Mouse (Mus musculus) CH12.LX (cell line): ENCODE results near the gene Gm10408. TPM values are rescaled to one million over a fixed set of nuclear protein-coding genes. Genes with fewer than 3 reads are reported as not detected.
"Not testable (repeated sequence)": the region's sequence is repeated elsewhere in the genome, so short reads cannot be mapped to it uniquely, and the experiment has no call there.

Experiments
- DNase-seq: peaks from one replicate; pipeline ENCODE4 v3.0.0-alpha.2; 2013; ENCODE audit errors: extremely low read depth
- H3K27ac ChIP-seq: 2 replicates; pipeline ENCODE4 v1.5.1; 2012; ENCODE audit warnings: low read depth, mild to moderate bottlenecking, control low read depth, moderate library complexity; ENCODE audit not compliant: insufficient read depth
- H3K27me3 ChIP-seq: replicated peaks from 2 replicates; pipeline ENCODE3; 2012; ENCODE audit warnings: inconsistent platforms
- H3K36me3 ChIP-seq, 2 experiments: replicated peaks in 1 of 2; 2 replicates each; pipeline versions ENCODE3 to v1.6.1; 2012; ENCODE audit warnings: inconsistent platforms in 1 of 2, low read length in 1 of 2, mild to moderate bottlenecking in 1 of 2, mixed read lengths in 1 of 2, moderate library complexity in 1 of 2; ENCODE audit not compliant: control insufficient read depth in 1 of 2, insufficient read depth in 1 of 2
- H3K4me1 ChIP-seq, 2 experiments: 2 replicates each; pipeline ENCODE4 v1.6.1; 2012; ENCODE audit warnings: inconsistent platforms in 1 of 2, moderate library complexity in 1 of 2; ENCODE audit not compliant: insufficient read depth in 2 of 2, control insufficient read depth in 1 of 2
- H3K4me2 ChIP-seq: 2 replicates; pipeline ENCODE4 v1.6.1; 2012; ENCODE audit warnings: low read depth, mild to moderate bottlenecking, control low read depth; ENCODE audit not compliant: poor library complexity, insufficient read depth, severe bottlenecking
- H3K4me3 ChIP-seq, 3 experiments: fragments of 150-350 bp in 1 of 3; sonication (generic) in 1 of 3; replicated peaks in 1 of 3; 2 replicates each; pipeline versions ENCODE3 to v1.5.1; 2011 to 2012; ENCODE audit warnings: low read depth in 2 of 3, low read length in 2 of 3, mild to moderate bottlenecking in 2 of 3, moderate library complexity in 2 of 3, control low read depth in 1 of 3, improper control_type of control experiment in 1 of 3, inconsistent platforms in 1 of 3, mixed read lengths in 1 of 3; ENCODE audit not compliant: poor library complexity in 1 of 3
- H3K79me2 ChIP-seq: replicated peaks from 2 replicates; pipeline ENCODE4 v1.6.1; 2012; ENCODE audit warnings: mild to moderate bottlenecking, moderate library complexity; ENCODE audit not compliant: control insufficient read depth, poor library complexity, insufficient read depth, severe bottlenecking; ENCODE audit errors: extremely low read depth
- H3K9ac ChIP-seq: 2 replicates; pipeline ENCODE4 v1.6.1; 2012; ENCODE audit warnings: low read depth, mild to moderate bottlenecking, control low read depth, moderate library complexity; ENCODE audit not compliant: insufficient read depth
- H3K9me3 ChIP-seq: replicated peaks from 2 replicates; pipeline ENCODE3; 2012; ENCODE audit warnings: low read length, inconsistent platforms, mixed read lengths
- dilution Hi-C: fragments of 300-500 bp; cut with MboI; formaldehyde crosslinking; loops from 2 replicates; pipeline ENCODE4 v1.14.3; 2020; ENCODE audit warnings: low sequenced_read_pairs; ENCODE audit not compliant: extremely low pct_unique_long_range_greater_than_20kb, extremely low pct_ligation_motif_present
- in situ Hi-C: fragments of 300-500 bp; cut with MboI; formaldehyde crosslinking; loops from 3 replicates; pipeline ENCODE4 v1.14.3; 2019; ENCODE audit warnings: low sequenced_read_pairs, low pct_ligation_motif_present, low pct_unique_long_range_greater_than_20kb, mixed read lengths
- polyA plus RNA-seq: library from polyadenylated mRNA; unstranded; fragments of >175 nt; gene quantifications from 2 replicates; pipeline ENCODE4 v1.2.1, GENCODE M21; 2012; ENCODE audit warnings: low read depth; ENCODE audit not compliant: insufficient read length
- total RNA-seq, 2 experiments: library from RNA; depleted of rRNA; stranded (reverse); fragments of 300-350 nt in 1 of 2; fragments of >200 nt in 1 of 2; gene quantifications; 2 replicates each; pipeline ENCODE4 v1.2.3; 2012 to 2014

Gene Gm10408
- total RNA-seq (2012; rRNA removed) (not detected in 2 replicates), total RNA-seq (2014; rRNA removed) (not detected in 2 replicates), polyA plus RNA-seq (not detected in 2 replicates)

DNA sequence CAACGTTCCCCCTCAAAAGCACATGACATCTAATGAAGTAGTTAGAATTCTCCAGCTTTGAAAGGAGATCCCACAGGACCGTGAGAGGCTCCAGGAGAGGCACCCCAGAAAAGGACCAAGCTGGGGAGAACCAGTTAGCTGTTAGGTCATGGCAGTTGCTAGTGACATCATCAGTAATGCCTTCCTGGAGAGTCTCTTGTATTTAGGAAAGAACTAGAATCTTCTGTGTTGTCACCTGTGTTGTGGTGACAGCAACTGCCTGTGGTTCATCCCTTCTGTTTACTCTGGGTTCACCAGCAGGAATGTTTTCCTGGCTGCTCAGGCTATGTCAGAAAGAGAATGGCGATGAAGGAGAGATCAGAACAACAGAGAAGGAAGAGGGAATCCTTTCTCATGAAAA lies at the start of gene Gm10408:
TSS of gene Gm10408 (plus strand) at position 301 of the 400 bp plus-strand sequence.
- not testable (repeated sequence) for H3K4me1 ChIP-seq

DNA sequence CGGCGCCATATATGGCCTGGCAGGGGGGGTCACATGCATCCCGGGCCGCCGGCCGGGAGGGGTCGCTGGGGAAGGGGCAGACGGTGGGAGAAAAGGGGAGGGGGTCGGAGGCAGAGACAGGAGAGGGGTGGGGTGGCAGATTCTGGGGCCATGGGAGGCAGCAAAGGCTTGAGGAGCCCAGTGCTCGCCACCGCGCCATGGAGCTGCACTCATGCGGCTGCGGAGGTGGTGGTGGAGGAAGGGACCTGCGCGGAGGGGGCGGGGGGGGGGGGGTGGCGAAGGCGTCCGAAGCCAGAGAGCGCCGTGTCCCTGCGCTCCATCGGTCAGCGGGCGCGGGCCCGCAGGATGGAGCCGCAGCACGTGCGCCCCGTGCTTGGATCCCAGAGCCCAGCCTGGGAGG lies 36.9 kb upstream of the Gm10408 start, which contains the start of gene Gm10409:
TSS of gene Gm10409 (plus strand) at position 301 of the 400 bp plus-strand sequence.
- H3K36me3 ChIP-seq, in situ Hi-C loops, H3K79me2 ChIP-seq, H3K9me3 ChIP-seq, H3K4me3 ChIP-seq, DNase-seq, H3K27me3 ChIP-seq, H3K27ac ChIP-seq, H3K9ac ChIP-seq, dilution Hi-C loops, H3K4me1 ChIP-seq, H3K4me2 ChIP-seq: not testable (repeated sequence)

More for the DNA sequence above, at the start of gene Gm10408:
- H3K27ac ChIP-seq, H3K4me2 ChIP-seq, H3K4me3 ChIP-seq, H3K36me3 ChIP-seq, in situ Hi-C loops, dilution Hi-C loops, DNase-seq, H3K9ac ChIP-seq, H3K9me3 ChIP-seq, H3K79me2 ChIP-seq, H3K27me3 ChIP-seq: not testable (repeated sequence)

DNA sequence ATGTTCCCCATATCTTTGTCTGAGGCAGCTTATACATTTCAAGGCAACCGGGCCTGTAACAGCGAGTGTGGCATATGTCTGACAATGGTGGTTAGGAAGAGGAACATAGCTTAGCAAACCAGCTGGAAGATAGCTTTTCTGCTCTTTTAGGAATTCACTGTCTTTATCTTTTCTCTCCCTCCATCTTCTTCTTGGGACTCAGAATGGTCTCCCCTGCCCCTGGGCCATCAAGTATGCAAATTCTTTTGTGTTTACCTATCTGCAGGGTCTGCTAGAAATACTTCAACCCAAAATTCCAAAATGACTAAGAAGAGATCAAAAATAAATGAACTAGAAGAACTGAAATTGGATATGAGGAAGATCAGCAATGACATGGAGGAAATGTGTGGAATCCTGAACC lies 21.4 kb upstream of the Gm10408 start, which contains the start of gene Gm3005:
TSS of gene Gm3005 (plus strand) at position 301 of the 400 bp plus-strand sequence.
- H3K79me2 ChIP-seq, dilution Hi-C loops, H3K9me3 ChIP-seq, H3K27ac ChIP-seq, H3K36me3 ChIP-seq, H3K9ac ChIP-seq, DNase-seq, H3K27me3 ChIP-seq, H3K4me3 ChIP-seq, in situ Hi-C loops, H3K4me2 ChIP-seq, H3K4me1 ChIP-seq: not testable (repeated sequence)

Other genes with a start within 250 kb of the Gm10408 start
- gene D830030K20Rik, start 240.9 kb upstream of the Gm10408 start, total RNA-seq (2012; rRNA removed): not detected in 2 replicates
- gene D830030K20Rik, start 240.9 kb upstream of the Gm10408 start, total RNA-seq (2014; rRNA removed): not detected in 2 replicates
- 0.29 TPM in 1 of 2 replicates, not detected in the other for gene D830030K20Rik, start 240.9 kb upstream of the Gm10408 start, polyA plus RNA-seq
- gene Gm2956, start 116.8 kb upstream of the Gm10408 start, total RNA-seq (2012; rRNA removed): not detected in 2 replicates
- not detected in 2 replicates for gene Gm2956, start 116.8 kb upstream of the Gm10408 start, total RNA-seq (2014; rRNA removed)
- gene Gm2956, start 116.8 kb upstream of the Gm10408 start, polyA plus RNA-seq: not detected in 2 replicates
- gene Gm10413, start 54.3 kb upstream of the Gm10408 start, total RNA-seq (2012; rRNA removed): not detected in 2 replicates
- gene Gm10413, start 54.3 kb upstream of the Gm10408 start, total RNA-seq (2014; rRNA removed): not detected in 2 replicates
- not detected in 2 replicates for gene Gm10413, start 54.3 kb upstream of the Gm10408 start, polyA plus RNA-seq
- not detected in 2 replicates for gene Gm10409, start 36.8 kb upstream of the Gm10408 start, total RNA-seq (2012; rRNA removed)
- not detected in 2 replicates for gene Gm10409, start 36.8 kb upstream of the Gm10408 start, total RNA-seq (2014; rRNA removed)
- not detected in 2 replicates for gene Gm10409, start 36.8 kb upstream of the Gm10408 start, polyA plus RNA-seq
- gene Gm3005, start 21.3 kb upstream of the Gm10408 start, total RNA-seq (2012; rRNA removed): not detected in 2 replicates
- gene Gm3005, start 21.3 kb upstream of the Gm10408 start, total RNA-seq (2014; rRNA removed): not detected in 2 replicates
- 0.16 TPM in 1 of 2 replicates, not detected in the other for gene Gm3005, start 21.3 kb upstream of the Gm10408 start, polyA plus RNA-seq
- gene Gm3012, start 185.1 kb downstream of the Gm10408 start, total RNA-seq (2012; rRNA removed): not detected in 2 replicates
- not detected in 2 replicates for gene Gm3012, start 185.1 kb downstream of the Gm10408 start, total RNA-seq (2014; rRNA removed)
- not detected in 2 replicates for gene Gm3012, start 185.1 kb downstream of the Gm10408 start, polyA plus RNA-seq
- gene Gm3020, start 202.7 kb downstream of the Gm10408 start, total RNA-seq (2012; rRNA removed): not detected in 2 replicates
- gene Gm3020, start 202.7 kb downstream of the Gm10408 start, total RNA-seq (2014; rRNA removed): not detected in 2 replicates
- gene Gm3020, start 202.7 kb downstream of the Gm10408 start, polyA plus RNA-seq: not detected in 2 replicates
- not detected in 2 replicates for gene Gm3043, start 239.4 kb downstream of the Gm10408 start, total RNA-seq (2012; rRNA removed)
- gene Gm3043, start 239.4 kb downstream of the Gm10408 start, total RNA-seq (2014; rRNA removed): not detected in 2 replicates
- not detected in 2 replicates for gene Gm3043, start 239.4 kb downstream of the Gm10408 start, polyA plus RNA-seq